Mouse (Mus musculus) embryonic fibroblast, embryonic 13.5 days (primary cell): ENCODE measurements around the gene Slc45a3. TPM values are rescaled to one million over a fixed set of nuclear protein-coding genes. Genes with fewer than 3 reads are reported as not detected.

Experiments used
- H3K27ac ChIP-seq: 2 replicates; pipeline ENCODE4 v1.5.1; 2012; ENCODE audit warnings: low read length, control low read depth, inconsistent platforms; ENCODE audit not compliant: insufficient read depth
- H3K4me1 ChIP-seq: 2 replicates; pipeline ENCODE4 v1.6.1; 2011; ENCODE audit warnings: low read length; ENCODE audit not compliant: control insufficient read depth, insufficient read depth
- H3K4me3 ChIP-seq: 2 replicates; pipeline ENCODE4 v1.5.1; 2011; ENCODE audit warnings: mild to moderate bottlenecking, control low read depth, low read length; ENCODE audit not compliant: insufficient read depth
- CTCF ChIP-seq: IDR thresholded peaks from 2 replicates; pipeline ENCODE4 v1.5.1; 2011; ENCODE audit warnings: mild to moderate bottlenecking, control low read depth, low read length, moderate library complexity, borderline replicate concordance; ENCODE audit not compliant: insufficient read depth
- POLR2A ChIP-seq: IDR thresholded peaks from 2 replicates; pipeline ENCODE4 v1.6.1; 2011; ENCODE audit warnings: low read depth, mild to moderate bottlenecking, control low read depth, low read length, moderate library complexity
- polyA plus RNA-seq: library from polyadenylated mRNA; stranded (reverse); fragments of >200 nt; gene quantifications from 2 replicates; pipeline ENCODE4 v1.2.4, GENCODE M21; 2011; ENCODE audit warnings: low read depth; ENCODE audit not compliant: missing spikeins, insufficient read length

The Slc45a3 gene
- polyA plus RNA-seq, 1 experiment: 0.30 TPM

DNA sequence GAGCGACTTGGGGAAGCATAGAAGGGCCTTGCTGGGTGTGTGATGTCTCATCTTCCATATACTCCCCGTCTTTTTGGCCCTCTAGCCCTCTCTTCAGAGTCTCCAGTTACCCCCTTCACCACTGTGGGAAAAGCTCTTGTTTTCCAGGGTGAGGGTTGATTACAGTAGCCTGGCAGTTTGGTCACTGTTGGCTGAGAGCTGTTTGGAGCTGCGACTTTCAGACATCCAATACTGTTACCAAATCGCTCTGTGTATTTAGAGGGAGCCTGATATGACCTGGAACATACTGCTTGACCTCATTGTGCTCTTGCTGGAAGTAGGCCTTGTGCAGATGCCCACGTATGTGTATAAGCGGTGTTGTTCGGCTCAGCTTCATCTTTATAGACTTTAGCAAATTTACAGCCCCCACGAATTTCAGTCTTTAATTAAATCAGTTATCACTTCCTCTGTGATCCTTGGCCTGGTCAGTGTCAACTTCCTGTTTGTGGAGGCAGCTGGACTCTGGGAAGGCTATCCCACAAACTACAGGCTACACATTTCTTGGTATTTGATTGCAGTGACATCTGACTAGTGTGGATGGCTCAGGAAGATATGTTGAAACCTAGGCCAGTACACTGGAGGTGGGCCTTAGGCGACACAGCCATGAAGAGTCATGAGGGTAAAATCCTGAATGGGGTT lies 27.5 kb downstream of the Slc45a3 start:
- Histone ChIP-seq H3K4me3 (no peak overlapping the region), H3K27ac (no peak overlapping the region), H3K4me1 (no peaks in the 10 kb centered on the region)
- TF ChIP-seq CTCF (no peak), POLR2A (no peak)

DNA sequence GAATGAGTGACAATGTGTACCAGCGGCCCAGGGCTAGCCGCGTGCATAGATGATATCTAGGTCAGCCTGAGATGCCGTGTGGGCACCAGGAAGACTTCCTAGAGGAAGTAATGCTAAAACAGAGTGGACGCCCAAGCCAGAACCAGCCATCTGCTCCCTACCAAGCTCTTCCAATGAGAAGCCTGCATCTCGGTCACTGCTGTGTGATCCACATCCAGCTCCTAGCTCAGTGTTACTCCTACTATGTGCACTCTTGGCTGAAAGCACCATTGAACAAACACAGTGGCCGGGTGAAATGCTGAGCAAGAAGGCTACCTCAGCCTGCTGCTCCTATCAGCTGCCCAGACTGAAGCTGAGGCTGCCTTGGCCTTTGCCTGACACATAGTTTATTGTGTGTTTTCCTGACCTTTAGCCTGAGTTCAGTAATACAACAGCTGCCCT lies 29.8 kb downstream of the Slc45a3 start:
- H3K4me3 ChIP-seq: no peak overlapping the region
- no peak for TF ChIP-seq POLR2A
- TF ChIP-seq CTCF: no peak
- no peak overlapping the region for H3K27ac ChIP-seq
- no peaks in the 10 kb centered on the region for H3K4me1 ChIP-seq

DNA sequence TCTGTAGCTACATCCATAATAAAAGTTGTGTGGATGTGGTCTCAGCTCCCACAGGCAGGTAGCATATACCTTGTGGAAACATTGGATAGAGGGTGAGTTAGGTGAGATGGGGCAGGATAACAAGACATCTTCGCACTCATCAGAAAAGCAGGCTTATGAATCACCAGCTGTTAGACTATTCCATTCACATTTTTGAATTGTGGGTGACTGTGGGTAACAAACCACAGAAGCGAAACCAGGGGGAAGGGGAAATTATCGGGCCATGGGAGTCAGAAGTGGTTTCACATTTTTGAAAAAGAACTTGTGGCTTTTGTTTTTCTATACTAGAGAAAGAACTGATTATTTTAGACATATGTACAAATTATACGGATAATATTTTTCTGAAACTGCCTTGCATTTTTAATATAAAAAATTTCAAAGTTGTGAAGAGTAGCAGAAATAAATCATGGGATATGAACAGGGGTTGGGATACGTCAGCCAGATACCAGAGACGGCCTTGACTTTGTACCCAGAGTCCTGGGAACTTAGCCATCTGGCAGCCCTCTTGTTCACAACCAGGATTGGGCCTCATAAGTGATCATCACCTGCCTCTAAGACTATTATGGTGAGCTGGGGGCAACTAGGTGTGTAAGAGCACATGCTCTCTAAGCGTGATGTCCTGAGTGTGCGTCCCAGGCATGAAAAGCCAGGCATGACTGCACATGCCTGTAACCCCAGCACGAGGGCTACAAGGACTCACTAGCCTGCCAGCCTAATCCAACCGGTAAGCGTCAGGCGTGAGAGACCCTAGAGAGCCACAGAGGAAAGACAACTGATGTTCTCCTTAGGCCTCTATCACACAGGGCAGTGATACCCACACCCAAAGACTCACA lies 30.6 kb downstream of the Slc45a3 start:
- TF ChIP-seq CTCF: no peak
- no peak for TF ChIP-seq POLR2A
- Histone ChIP-seq H3K27ac (no peak overlapping the region), H3K4me1 (no peaks in the 10 kb centered on the region), H3K4me3 (no peak overlapping the region)

- H3K27ac ChIP-seq: no peak overlapping the region
- TF ChIP-seq POLR2A: no peak
- H3K4me3 ChIP-seq: no peak overlapping the region
- no peaks in the 10 kb centered on the region for H3K4me1 ChIP-seq
Measured at GRCm38 (mm10) chr1:131995062-131995461, 32.3 kb downstream of the Slc45a3 start.

DNA sequence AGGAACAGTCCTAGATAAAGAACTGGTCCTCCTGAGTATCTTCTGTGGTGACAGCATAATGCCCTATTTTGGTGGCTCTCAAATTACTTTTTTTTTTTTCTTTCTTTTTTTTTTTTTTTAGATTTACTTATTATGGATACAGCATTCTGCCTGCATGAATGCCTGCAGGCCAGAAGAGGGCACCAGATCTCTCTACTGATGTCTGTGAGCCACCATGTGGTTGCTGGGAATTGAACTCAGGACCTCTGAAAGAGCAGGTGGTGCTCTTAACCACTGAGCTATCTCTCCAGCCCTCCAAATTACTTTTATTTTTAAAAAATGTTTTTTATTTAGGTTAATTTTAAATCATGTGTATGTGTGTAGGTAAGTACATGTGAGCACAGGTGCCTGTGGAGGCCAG lies 37.7 kb downstream of the Slc45a3 start:
- Histone ChIP-seq H3K27ac (no peak overlapping the region), H3K4me1 (peaks cover 8% of the 10 kb centered on the region; the same call in 1 of the 2 replicates), H3K4me3 (no peak overlapping the region)
- TF ChIP-seq CTCF: no peak
- TF ChIP-seq POLR2A: no peak

DNA sequence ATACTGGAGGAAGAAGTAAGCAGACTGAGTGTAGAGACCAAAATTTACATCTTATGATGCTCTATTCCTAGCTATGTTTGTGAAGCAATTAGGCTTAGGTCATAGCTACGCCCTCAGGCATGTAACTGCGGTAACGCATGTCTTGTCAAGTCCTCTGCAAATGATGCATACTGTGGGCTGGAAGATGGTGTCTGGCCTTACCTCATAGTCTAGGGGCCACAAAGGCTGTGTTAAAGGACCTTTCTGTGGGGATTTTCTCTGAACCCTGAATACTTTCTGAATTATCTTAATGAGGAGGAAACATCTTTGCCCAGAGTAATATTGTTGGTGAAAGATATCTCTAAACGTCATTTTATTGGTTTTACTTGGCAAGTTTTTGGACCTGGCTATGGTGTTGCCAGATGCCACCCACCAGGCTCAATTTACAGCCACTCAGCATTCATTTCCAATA lies 39.1 kb downstream of the Slc45a3 start:
- peaks cover 19% of the 10 kb centered on the region; the same call in 1 of the 2 replicates for H3K4me1 ChIP-seq
- H3K4me3 ChIP-seq: no peak overlapping the region
- TF ChIP-seq CTCF (no peak), POLR2A (no peak)
- H3K27ac ChIP-seq: no peak overlapping the region

DNA sequence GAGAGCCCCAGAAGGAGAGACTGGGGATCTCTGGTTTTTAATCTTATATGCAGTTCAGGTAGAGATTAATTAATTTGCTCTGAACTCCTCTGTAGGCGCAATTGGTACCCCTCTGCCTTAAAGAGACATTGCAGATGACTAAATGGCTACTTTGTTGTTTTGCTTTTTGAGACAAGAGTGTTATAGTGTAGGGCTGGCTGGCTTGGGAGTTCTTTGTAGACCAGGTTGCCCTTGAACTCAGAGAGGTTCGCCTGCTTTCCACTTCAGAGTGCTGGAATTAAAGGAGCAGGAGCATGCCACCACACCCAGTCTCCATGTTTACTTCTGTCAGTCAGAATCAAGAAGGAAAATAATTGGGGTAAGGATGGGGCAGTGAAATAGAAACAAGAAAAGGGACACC lies 40.3 kb downstream of the Slc45a3 start:
- Histone ChIP-seq H3K4me3 (no peak overlapping the region), H3K4me1 (peaks cover 19% of the 10 kb centered on the region; the same call in 1 of the 2 replicates), H3K27ac (no peak overlapping the region; the same call in 1 of the 2 replicates)
- TF ChIP-seq POLR2A (no peak), CTCF (no peak)

GRCm38 (mm10) chr1:132003817-132004216 lies 41.0 kb downstream of the Slc45a3 start:
- Histone ChIP-seq H3K4me3 (no peak overlapping the region), H3K4me1 (peaks cover 19% of the 10 kb centered on the region; the same call in 1 of the 2 replicates), H3K27ac (no peak overlapping the region)
- no peak for TF ChIP-seq POLR2A
- TF ChIP-seq CTCF: no peak

DNA sequence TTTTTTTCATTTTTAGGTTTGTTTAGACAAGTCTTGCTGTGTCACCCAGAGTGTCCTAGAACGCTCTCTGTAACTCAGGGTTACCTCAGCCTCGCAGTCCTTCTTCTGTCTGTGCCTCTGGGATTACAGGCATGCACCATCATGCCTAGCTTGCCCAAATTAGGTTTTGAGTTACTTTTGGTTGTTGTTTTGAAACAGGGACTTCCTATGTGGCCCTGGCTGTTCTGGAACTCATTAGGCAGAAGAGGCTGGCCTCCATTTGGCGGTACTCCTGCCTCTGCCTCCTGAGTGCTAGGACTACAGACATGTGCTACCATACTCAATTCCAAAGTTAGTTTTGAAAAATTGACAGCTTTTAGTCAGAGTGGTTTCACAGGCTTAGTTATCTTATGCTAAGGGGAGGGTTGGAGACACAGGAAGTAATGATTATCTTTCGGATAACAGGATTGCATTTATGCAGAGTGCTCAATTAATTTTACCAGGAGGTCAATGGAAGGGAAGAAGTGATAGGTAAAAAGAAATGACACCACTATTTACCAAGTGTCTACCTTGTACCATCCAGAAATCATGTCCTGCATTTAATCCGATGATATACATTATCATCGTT lies 41.9 kb downstream of the Slc45a3 start:
- Histone ChIP-seq H3K27ac (no peak overlapping the region), H3K4me1 (peaks cover 21% of the 10 kb centered on the region), H3K4me3 (no peak overlapping the region)
- TF ChIP-seq POLR2A (no peak), CTCF (no peak)
